Mouse (Mus musculus): ENCODE measurements around the gene Capn12. TPM values are rescaled to one million over a fixed set of nuclear protein-coding genes. Genes with fewer than 3 reads are reported as not detected.

The Capn12 gene
- polyA plus RNA-seq, 2 experiments: 0.01 to 0.19 TPM

DNA sequence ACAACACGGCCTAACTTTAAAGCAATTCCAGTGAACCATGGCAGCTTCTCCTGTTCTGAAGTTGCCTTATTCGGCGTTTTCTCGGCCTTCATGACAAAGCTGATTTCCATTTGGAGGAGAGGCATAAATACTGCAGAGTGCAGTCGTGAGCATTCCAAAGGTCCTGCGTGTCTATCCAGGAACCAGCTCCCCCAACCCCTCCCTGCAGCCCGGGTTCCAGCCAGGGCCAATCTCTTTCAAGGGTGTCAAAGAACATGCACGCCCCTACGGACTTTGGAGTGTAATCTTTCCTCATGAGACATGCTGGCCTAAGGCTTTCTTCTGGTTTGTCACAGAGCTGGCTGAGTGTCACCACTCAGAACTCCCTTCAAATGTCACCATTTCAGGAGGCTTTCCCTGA, 44.1 kb downstream of the Capn12 start:
- H3K4me2 ChIP-seq (ENCODE audit: low read depth): peak overlapping the region; percentile 22; the same call in 1 of the 2 replicates
- H3K4me1 ChIP-seq (replicated peaks; ENCODE audit: control insufficient read depth in 2 of 2, insufficient read depth in 2 of 2, low read length in 1 of 2): peaks cover 11 to 61% of the 10 kb centered on the region in 2 experiments
- H3K9ac ChIP-seq (replicated peaks): peak overlapping the region; percentile 11; the same call in 1 of the 2 replicates
- DNase-seq (ENCODE audit: low read depth in 3 of 3, low spot score in 3 of 3) (peak in 2 of 3 experiments; percentile 26 to 35), ATAC-seq (ENCODE audit: insufficient read depth) (peak; percentile 58; the same call in 1 of the 2 replicates)
- H3K4me3 ChIP-seq (ENCODE audit: insufficient read depth in 1 of 2, low read depth in 2 of 2, low read length in 2 of 2): no peak overlapping the region
- no peaks in the 10 kb centered on the region for H3K9me3 ChIP-seq (ENCODE audit: control insufficient read depth, low read length)
- peaks cover 6% of the 10 kb centered on the region for H3K36me3 ChIP-seq (replicated peaks; ENCODE audit: control insufficient read depth, insufficient read depth, low read depth)
- TF ChIP-seq CTCF (IDR thresholded peaks at IDR 0.05; ENCODE audit: low read depth) (no peak), EP300 (IDR thresholded peaks at IDR 0.05; ENCODE audit: low read depth) (no peak)
- H3K27ac ChIP-seq: peak overlapping the region; percentile 32
- H3K27me3 ChIP-seq (ENCODE audit: control insufficient read depth, insufficient read depth, low read length): no peaks in the 10 kb centered on the region
- WGBS (ENCODE audit: insufficient replicate concordance): 63% methylated on average over 9 of the region's 9 CpGs

DNA sequence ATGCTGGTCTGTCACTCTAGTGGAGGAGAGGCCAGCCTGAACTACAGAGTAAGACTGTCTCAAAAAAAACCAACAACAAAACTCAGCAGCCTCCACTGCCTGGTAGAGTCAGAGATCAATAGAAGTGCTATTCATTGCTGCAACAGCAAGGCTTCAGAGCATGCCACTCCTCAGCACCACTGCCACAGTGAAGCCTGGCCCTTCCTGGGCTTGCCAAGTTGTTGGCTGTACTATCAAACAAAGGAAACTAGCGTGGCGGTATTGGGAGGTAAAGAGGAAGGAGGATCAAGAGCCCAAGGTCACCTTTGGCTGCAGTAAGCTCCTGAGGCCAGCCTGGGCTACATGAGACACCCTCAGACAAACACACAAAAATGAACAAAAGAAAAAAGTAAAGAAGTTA, 45.0 kb downstream of the Capn12 start:
- TF ChIP-seq CTCF (IDR thresholded peaks at IDR 0.05; ENCODE audit: low read depth): no peak
- TF ChIP-seq EP300 (IDR thresholded peaks at IDR 0.05; ENCODE audit: low read depth): no peak
- no peak for DNase-seq (ENCODE audit: low read depth in 3 of 3, low spot score in 3 of 3)
- H3K9ac ChIP-seq (replicated peaks): no peak overlapping the region
- H3K4me3 ChIP-seq (ENCODE audit: insufficient read depth in 1 of 2, low read depth in 2 of 2, low read length in 2 of 2): no peak overlapping the region
- H3K4me2 ChIP-seq (ENCODE audit: low read depth): no peak overlapping the region
- ATAC-seq (ENCODE audit: insufficient read depth): no peak
- no peaks in the 10 kb centered on the region for H3K9me3 ChIP-seq (ENCODE audit: control insufficient read depth, low read length)
- WGBS (ENCODE audit: insufficient replicate concordance): 62% methylated on average over 2 of the region's 2 CpGs
- H3K36me3 ChIP-seq (replicated peaks; ENCODE audit: control insufficient read depth, insufficient read depth, low read depth): peaks cover 5% of the 10 kb centered on the region
- no peaks in the 10 kb centered on the region for H3K27me3 ChIP-seq (ENCODE audit: control insufficient read depth, insufficient read depth, low read length)
- H3K27ac ChIP-seq: peak overlapping the region; percentile 25; the same call in 1 of the 2 replicates
- H3K4me1 ChIP-seq (replicated peaks; ENCODE audit: control insufficient read depth in 2 of 2, insufficient read depth in 2 of 2, low read length in 1 of 2): peaks cover 10 to 59% of the 10 kb centered on the region in 2 experiments

GRCm38 (mm10) chr7:28929381-28929780, 48.2 kb downstream of the Capn12 start:
- no peak for DNase-seq (ENCODE audit: low read depth in 3 of 3, low spot score in 3 of 3)
- Histone ChIP-seq H3K9ac (replicated peaks) (no peak overlapping the region), H3K4me1 (replicated peaks; ENCODE audit: control insufficient read depth in 2 of 2, insufficient read depth in 2 of 2, low read length in 1 of 2) (peaks cover 3 to 52% of the 10 kb centered on the region in 2 experiments; a peak in 3 of 4 replicates), H3K27ac (no peak overlapping the region), H3K9me3 (ENCODE audit: control insufficient read depth, low read length) (no peaks in the 10 kb centered on the region), H3K4me3 (ENCODE audit: insufficient read depth in 1 of 2, low read depth in 2 of 2, low read length in 2 of 2) (no peak overlapping the region), H3K36me3 (replicated peaks; ENCODE audit: control insufficient read depth, insufficient read depth, low read depth) (0 out of 2 replicates have a peak, but pooled peaks cover 3% of the 10 kb centered on the region), H3K27me3 (ENCODE audit: control insufficient read depth, insufficient read depth, low read length) (no peaks in the 10 kb centered on the region), H3K4me2 (ENCODE audit: low read depth) (no peak overlapping the region)
- WGBS (ENCODE audit: insufficient replicate concordance): 68% methylated on average over 3 of the region's 3 CpGs
- ATAC-seq (ENCODE audit: insufficient read depth): no peak
- TF ChIP-seq EP300 (IDR thresholded peaks at IDR 0.05; ENCODE audit: low read depth) (no peak), CTCF (IDR thresholded peaks at IDR 0.05; ENCODE audit: low read depth) (no peak)

GRCm38 (mm10) chr7:28930320-28931031, 49.3 kb downstream of the Capn12 start:
- Histone ChIP-seq H3K4me1 (replicated peaks; ENCODE audit: control insufficient read depth in 2 of 2, insufficient read depth in 2 of 2, low read length in 1 of 2) (peaks cover 0 to 42% of the 10 kb centered on the region in 2 experiments; a peak in 3 of 4 replicates), H3K4me3 (ENCODE audit: insufficient read depth in 1 of 2, low read depth in 2 of 2, low read length in 2 of 2) (no peak overlapping the region), H3K9me3 (ENCODE audit: control insufficient read depth, low read length) (no peaks in the 10 kb centered on the region), H3K36me3 (replicated peaks; ENCODE audit: control insufficient read depth, insufficient read depth, low read depth) (0 out of 2 replicates have a peak, but pooled peaks cover 3% of the 10 kb centered on the region), H3K27me3 (ENCODE audit: control insufficient read depth, insufficient read depth, low read length) (no peaks in the 10 kb centered on the region), H3K4me2 (ENCODE audit: low read depth) (no peak overlapping the region), H3K27ac (no peak overlapping the region), H3K9ac (replicated peaks) (no peak overlapping the region)
- TF ChIP-seq EP300 (IDR thresholded peaks at IDR 0.05; ENCODE audit: low read depth): no peak
- TF ChIP-seq CTCF (IDR thresholded peaks at IDR 0.05; ENCODE audit: low read depth): no peak
- ATAC-seq (ENCODE audit: insufficient read depth): no peak
- 59% methylated on average over 5 of the region's 5 CpGs for WGBS (ENCODE audit: insufficient replicate concordance)
- DNase-seq (ENCODE audit: low read depth in 3 of 3, low spot score in 3 of 3): no peak

- ATAC-seq (ENCODE audit: insufficient read depth) (no peak), DNase-seq (ENCODE audit: low read depth in 3 of 3, low spot score in 3 of 3) (no peak)
- H3K4me3 ChIP-seq (ENCODE audit: insufficient read depth in 1 of 2, low read depth in 2 of 2, low read length in 2 of 2): no peak overlapping the region
- no peak overlapping the region for H3K9ac ChIP-seq (replicated peaks)
- H3K36me3 ChIP-seq (replicated peaks; ENCODE audit: control insufficient read depth, insufficient read depth, low read depth): 0 out of 2 replicates have a peak, but pooled peaks cover 3% of the 10 kb centered on the region
- TF ChIP-seq EP300 (IDR thresholded peaks at IDR 0.05; ENCODE audit: low read depth): no peak
- no peak for TF ChIP-seq CTCF (IDR thresholded peaks at IDR 0.05; ENCODE audit: low read depth)
- H3K4me2 ChIP-seq (ENCODE audit: low read depth): no peak overlapping the region
- 84% methylated on average over 7 of the region's 7 CpGs for WGBS (ENCODE audit: insufficient replicate concordance)
- H3K27ac ChIP-seq: no peak overlapping the region
- no peaks in the 10 kb centered on the region for H3K9me3 ChIP-seq (ENCODE audit: control insufficient read depth, low read length)
- H3K4me1 ChIP-seq (replicated peaks; ENCODE audit: control insufficient read depth in 2 of 2, insufficient read depth in 2 of 2, low read length in 1 of 2): peaks cover under 1 to 39% of the 10 kb centered on the region in 2 experiments; a peak in 3 of 4 replicates
- no peaks in the 10 kb centered on the region for H3K27me3 ChIP-seq (ENCODE audit: control insufficient read depth, insufficient read depth, low read length)
Observed at GRCm38 (mm10) chr7:28931032-28931694, 49.9 kb downstream of the Capn12 start.

Data from liver, embryonic 14.5 days (tissue).